Mouse (Mus musculus) erythroblast, embryonic 14.5 days (primary cell): ENCODE measurements at regions not wholly inside any gene's neighbourhood (a gene's known extent, or its start where the extent isn't known, plus 50 kb on each side); places are given as distances from the start of the nearest gene placed in this dataset.

Source experiments
- GATA1 ChIP-seq: IDR thresholded peaks from 2 replicates; pipeline ENCODE4 v1.6.1; 2012; ENCODE audit warnings: low read length, inconsistent platforms, mixed read lengths
- TAL1 ChIP-seq: IDR thresholded peaks from 3 replicates; pipeline ENCODE4 v1.6.1; 2012; ENCODE audit warnings: low read length, inconsistent platforms, mixed read lengths

GRCm38 (mm10) chr4:105554994-105555393, 234.7 kb upstream of the Gm12728 start:
- TF ChIP-seq GATA1 (no peak), TAL1 (no peak)
